12 mouse cellular contexts compared by ENCODE assay signal in genomic region chr2:122789311-122789710, GRCm38 (mm10). TPM values are rescaled to one million over a fixed set of nuclear protein-coding genes. Genes with fewer than 3 reads are reported as not detected.
A peak's percentile ranks its signal among the peaks of the same experiment; 100 is the strongest.
DNase-seq lines count a peak whose midpoint lies in the region; ATAC-seq and TF ChIP-seq lines count a peak whose summit lies in the region.
"Had no signal": no experiment of that assay in that cellular context is flagged by ENCODE, and none has a peak within 500 bp of the region (broad histone marks: within the 10 kb centered on the region; RNA-seq: fewer than 3 reads in every experiment).

No protein-coding gene starts in this region.

- no peaks in the 10 kb centered on the region for H3K9me3 ChIP-seq in heart, postnatal 0 days (replicated peaks; ENCODE audit: control insufficient read depth, low read length)
- no peaks in the 10 kb centered on the region for H3K9me3 ChIP-seq in stomach, postnatal 0 days (ENCODE audit: control insufficient read depth, low read length)
- no peaks in the 10 kb centered on the region for H3K9me3 ChIP-seq in forebrain, embryonic 15.5 days
- H3K9me3 ChIP-seq: heart, embryonic 10.5 days; liver, embryonic 15.5 days had no signal

- ATAC-seq in heart, postnatal 0 days (ENCODE audit: insufficient read depth, low read depth) = no peak
- ATAC-seq in common myeloid progenitor, adult 5-6 weeks (replicated peaks; ENCODE audit: low read depth, poor library complexity, severe bottlenecking) = peak; percentile 60
- peak; percentile 65; the same call in 1 of the 2 replicates for ATAC-seq in stomach, postnatal 0 days (ENCODE audit: low FRiP score, low TSS enrichment)
- ATAC-seq in activated CD4-positive, CD25-positive, alpha-beta regulatory T cell, adult 4 months = no peak
- no peak for ATAC-seq in forebrain, embryonic 15.5 days (replicated peaks)
- ATAC-seq: forebrain, postnatal 0 days; hindbrain, postnatal 0 days had no signal

- H3K27me3 ChIP-seq in heart, postnatal 0 days (ENCODE audit: control insufficient read depth, insufficient read depth, low read length) = no peaks in the 10 kb centered on the region
- no peaks in the 10 kb centered on the region for H3K27me3 ChIP-seq in stomach, postnatal 0 days (ENCODE audit: control insufficient read depth, insufficient read depth, low read length)
- H3K27me3 ChIP-seq in forebrain, embryonic 15.5 days = no peaks in the 10 kb centered on the region
- H3K27me3 ChIP-seq: liver, embryonic 15.5 days had no signal

- H3K9ac ChIP-seq in heart, postnatal 0 days (replicated peaks; ENCODE audit: low read depth, low read length) = no peak overlapping the region
- no peak overlapping the region for H3K9ac ChIP-seq in stomach, postnatal 0 days (ENCODE audit: low read length)
- H3K9ac ChIP-seq in forebrain, embryonic 15.5 days (replicated peaks) = no peak overlapping the region
- H3K9ac ChIP-seq: forebrain, postnatal 0 days; liver, embryonic 15.5 days had no signal

- no peak for TF ChIP-seq CTCF in heart, postnatal 0 days (IDR thresholded peaks at IDR 0.05; ENCODE audit: low read depth)
- no peak for TF ChIP-seq CTCF in stomach, postnatal 0 days (IDR thresholded peaks at IDR 0.05; ENCODE audit: low read depth)

- peak overlapping the region; percentile 27; the same call in 1 of the 2 replicates for H3K27ac ChIP-seq in heart, postnatal 0 days (ENCODE audit: low read depth)
- peak overlapping the region; percentile 49; the same call in 1 of the 2 replicates for H3K27ac ChIP-seq in stomach, postnatal 0 days (replicated peaks)
- no peak overlapping the region for H3K27ac ChIP-seq in forebrain, embryonic 15.5 days (replicated peaks)
- H3K27ac ChIP-seq: heart, embryonic 10.5 days; hindbrain, postnatal 0 days; liver, embryonic 15.5 days had no signal

- no peak for DNase-seq in heart, postnatal 0 days (ENCODE audit: low spot score)
- no peak for DNase-seq in heart, postnatal 10 days
- DNase-seq in kidney, postnatal 36 days = peak; percentile 48 to 73
- DNase-seq in stomach, postnatal 0 days (ENCODE audit: low spot score) = no peak
- DNase-seq in embryo, embryonic 9.5 days (ENCODE audit: extremely low spot score) = no peak
- DNase-seq: forebrain, postnatal 0 days had no signal

- intact Hi-C loops in heart, postnatal 10 days (cut with DNase I) = no loop called here

- no peak overlapping the region for H3K4me3 ChIP-seq in heart, postnatal 0 days (ENCODE audit: low read depth, low read length)
- no peak overlapping the region for H3K4me3 ChIP-seq in stomach, postnatal 0 days (ENCODE audit: low read depth, low read length)
- no peak overlapping the region for H3K4me3 ChIP-seq in forebrain, embryonic 15.5 days
- H3K4me3 ChIP-seq: heart, embryonic 10.5 days; liver, embryonic 15.5 days had no signal

- H3K4me1 ChIP-seq in heart, postnatal 0 days (ENCODE audit: control insufficient read depth, insufficient read depth) = no peaks in the 10 kb centered on the region
- no peaks in the 10 kb centered on the region for H3K4me1 ChIP-seq in stomach, postnatal 0 days (replicated peaks; ENCODE audit: control insufficient read depth, insufficient read depth)
- no peaks in the 10 kb centered on the region for H3K4me1 ChIP-seq in forebrain, embryonic 15.5 days
- H3K4me1 ChIP-seq: heart, embryonic 10.5 days; liver, embryonic 15.5 days had no signal

- WGBS in heart, postnatal 0 days = 82% methylated on average over 7 of the region's 7 CpGs
- WGBS in stomach, postnatal 0 days = 41% methylated on average over 7 of the region's 7 CpGs
- WGBS in forebrain, embryonic 15.5 days = 74% methylated on average over 7 of the region's 7 CpGs

- H3K4me2 ChIP-seq in heart, postnatal 0 days (ENCODE audit: low read depth, low read length) = no peak overlapping the region
- H3K4me2 ChIP-seq in stomach, postnatal 0 days (replicated peaks; ENCODE audit: low read depth) = no peak overlapping the region
- no peak overlapping the region for H3K4me2 ChIP-seq in forebrain, embryonic 15.5 days (replicated peaks)
- H3K4me2 ChIP-seq: liver, embryonic 15.5 days had no signal

- no peak for TF ChIP-seq EP300 in heart, postnatal 0 days (IDR thresholded peaks at IDR 0.05; ENCODE audit: low read depth)
- TF ChIP-seq EP300 in stomach, postnatal 0 days (optimal IDR thresholded peaks at IDR 0.05) = peak; percentile 42

- no peaks in the 10 kb centered on the region for H3K36me3 ChIP-seq in heart, postnatal 0 days (replicated peaks; ENCODE audit: control insufficient read depth, insufficient read depth, low read length)
- H3K36me3 ChIP-seq in stomach, postnatal 0 days (ENCODE audit: control insufficient read depth, insufficient read depth, low read length) = no peaks in the 10 kb centered on the region
- no peaks in the 10 kb centered on the region for H3K36me3 ChIP-seq in forebrain, embryonic 15.5 days
- H3K36me3 ChIP-seq: heart, embryonic 10.5 days; liver, embryonic 15.5 days had no signal

RNA-seq across cellular contexts. Expression of gene Sqor, which starts 24.3 kb away (rescaled TPM):
- 8.1 and 11.4 TPM in 2 replicates for total RNA-seq in heart, postnatal 0 days (2014; rRNA removed; ENCODE audit: low replicate concordance)
- polyA plus RNA-seq in heart, postnatal 0 days (2015; fragmentation: Nextera tagmentation; extraction: Ambion mirVana) = 8.0 and 8.9 TPM in 2 replicates
- 10 to 100 TPM; 22.2 to 22.8 TPM for total RNA-seq in heart, postnatal 10 days (2021)
- total RNA-seq in common myeloid progenitor, adult 5-6 weeks (2017) = 18.8 and 30.8 TPM in 2 replicates
- polyA plus RNA-seq in stomach, postnatal 0 days (2015; fragmentation: Nextera tagmentation; extraction: Ambion mirVana) = 79.2 and 90.4 TPM in 2 replicates
- 1 to 10 TPM; 5.8 to 7.3 TPM for polyA plus RNA-seq in activated CD4-positive, CD25-positive, alpha-beta regulatory T cell, adult 4 months (2017; shearing (Covaris generic))
- 1.7 and 2.2 TPM in 2 replicates for polyA plus RNA-seq in forebrain, embryonic 15.5 days (2015; fragmentation: Nextera tagmentation; extraction: Ambion mirVana)

RNA-seq across cellular contexts. Expression of gene Bloc1s6, which starts 51.0 kb away (rescaled TPM):
- total RNA-seq in heart, postnatal 0 days (2014; rRNA removed; ENCODE audit: low replicate concordance) = 16.5 and 34.6 TPM in 2 replicates
- polyA plus RNA-seq in heart, postnatal 0 days (2015; fragmentation: Nextera tagmentation; extraction: Ambion mirVana) = 27.5 and 28.6 TPM in 2 replicates
- total RNA-seq in heart, postnatal 10 days (2021) = 10 to 100 TPM; 16.4 to 22.7 TPM
- 26.3 and 33.9 TPM in 2 replicates for total RNA-seq in common myeloid progenitor, adult 5-6 weeks (2017)
- polyA plus RNA-seq in stomach, postnatal 0 days (2015; fragmentation: Nextera tagmentation; extraction: Ambion mirVana) = 30.4 and 32.7 TPM in 2 replicates
- polyA plus RNA-seq in activated CD4-positive, CD25-positive, alpha-beta regulatory T cell, adult 4 months (2017; shearing (Covaris generic)) = 10 to 100 TPM; 36.7 to 48.1 TPM
- 89.0 and 89.4 TPM in 2 replicates for polyA plus RNA-seq in forebrain, embryonic 15.5 days (2015; fragmentation: Nextera tagmentation; extraction: Ambion mirVana)

Comparison
In these comparisons a context has a peak if more than half of its experiments do, and no peak if none do; other contexts are left out.
1. ATAC-seq: peak in common myeloid progenitor, adult 5-6 weeks (single experiment) and stomach, postnatal 0 days (single experiment); none in heart, postnatal 0 days (single experiment), activated CD4-positive, CD25-positive, alpha-beta regulatory T cell, adult 4 months (single experiment) and forebrain, embryonic 15.5 days (single experiment).
2. DNase-seq: peak in kidney, postnatal 36 days (2 of 2); none in heart, postnatal 0 days (single experiment), heart, postnatal 10 days (0 of 2), stomach, postnatal 0 days (single experiment) and embryo, embryonic 9.5 days (single experiment).